Mouse (Mus musculus): ENCODE data around the gene Ephb3. TPM values are rescaled to one million over a fixed set of nuclear protein-coding genes. Genes with fewer than 3 reads are reported as not detected.

Gene Ephb3
- polyA plus RNA-seq, 1 experiment from 2014 or later, result 14.6 TPM

- H3K27me3 ChIP-seq (ENCODE audit: low read depth, poor library complexity, severe bottlenecking), result peaks cover 22% of the 10 kb centered on the region
- 89% methylated on average over 11 of the region's 11 CpGs for WGBS
Measured at GRCm38 (mm10) chr16:21255574-21256304, 51.2 kb downstream of the Ephb3 start.

DNA sequence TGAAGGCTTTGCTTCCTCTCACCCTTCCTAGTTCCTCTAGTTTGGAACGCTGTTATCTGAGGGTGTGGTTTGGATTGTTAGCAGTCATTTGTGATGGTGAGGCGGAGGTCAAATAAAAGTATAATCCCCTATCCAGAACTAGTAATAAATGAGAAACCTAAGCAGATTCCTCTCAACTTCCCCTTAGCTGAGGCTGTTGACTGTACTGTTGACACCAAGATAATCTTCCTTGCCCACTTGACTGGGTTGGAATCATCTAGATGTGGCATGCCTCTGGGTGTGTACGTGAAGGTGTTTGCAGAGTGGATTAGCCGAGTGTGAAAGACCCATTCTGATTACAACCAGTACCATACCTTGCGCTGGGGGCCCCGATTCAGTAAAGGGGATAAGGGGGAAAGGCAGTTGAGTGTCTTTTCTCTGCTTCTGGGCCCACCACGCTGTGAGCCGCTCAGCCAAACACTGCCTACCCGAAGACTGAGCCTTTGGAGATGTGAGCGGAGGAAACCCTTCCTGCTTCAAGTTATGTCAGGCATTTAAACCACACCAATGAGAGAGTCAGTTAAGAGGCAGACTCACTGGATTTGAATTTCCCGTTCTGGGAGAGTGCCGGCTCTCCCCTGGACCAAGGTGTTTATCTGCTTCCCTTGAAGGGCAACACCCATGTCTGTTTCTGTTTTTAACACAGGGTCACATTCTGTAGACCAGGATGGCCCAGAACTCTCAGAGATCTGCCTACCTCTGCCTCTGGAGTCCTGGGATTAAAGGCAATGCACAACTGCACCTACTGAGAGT, 52.2 kb downstream of the Ephb3 start:
- no peak for DNase-seq (ENCODE audit: low spot score)
- Histone ChIP-seq H3K27me3 (ENCODE audit: low read depth, poor library complexity, severe bottlenecking) (peaks cover 14% of the 10 kb centered on the region; the same call in 1 of the 2 replicates), H3K9me3 (replicated peaks) (no peaks in the 10 kb centered on the region), H3K4me3 (no peak overlapping the region), H3K4me1 (peaks cover 10% of the 10 kb centered on the region), H3K36me3 (no peaks in the 10 kb centered on the region), H3K27ac (replicated peaks) (no peak overlapping the region)
- WGBS, result 87% methylated on average over 12 of the region's 12 CpGs

More at GRCm38 (mm10) chr16:21255574-21256304, 51.2 kb downstream of the Ephb3 start:
- H3K27ac ChIP-seq (replicated peaks), result no peak overlapping the region
- no peaks in the 10 kb centered on the region for H3K36me3 ChIP-seq
- no peaks in the 10 kb centered on the region for H3K9me3 ChIP-seq (replicated peaks)
- peaks cover 3% of the 10 kb centered on the region; the same call in 1 of the 2 replicates for H3K4me1 ChIP-seq
- H3K4me3 ChIP-seq, result no peak overlapping the region
- DNase-seq (ENCODE audit: low spot score), result no peak

DNA sequence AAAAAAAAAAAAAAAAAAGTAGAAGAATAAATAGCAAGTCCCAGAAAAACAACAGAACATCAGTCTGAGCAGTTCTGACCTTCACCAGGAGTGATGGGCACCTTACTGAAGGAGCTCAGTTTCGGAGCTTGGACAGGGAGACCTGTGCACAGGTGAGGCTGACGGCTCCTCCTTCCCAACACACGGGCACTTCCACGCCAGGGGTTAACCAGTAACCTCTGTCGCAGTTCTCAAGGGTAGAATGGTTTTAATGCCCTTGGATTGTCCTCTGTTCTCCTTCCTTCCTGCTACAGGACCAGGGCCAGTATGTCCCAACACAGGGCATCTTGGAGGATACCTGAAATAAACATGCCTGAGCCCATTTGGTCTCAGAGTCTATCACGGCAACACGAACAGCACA, 60.9 kb downstream of the Ephb3 start:
- Histone ChIP-seq H3K27me3 (ENCODE audit: low read depth, poor library complexity, severe bottlenecking) (no peaks in the 10 kb centered on the region), H3K27ac (replicated peaks) (no peak overlapping the region), H3K4me3 (no peak overlapping the region), H3K4me1 (peaks cover 19% of the 10 kb centered on the region), H3K9me3 (replicated peaks) (no peaks in the 10 kb centered on the region), H3K36me3 (no peaks in the 10 kb centered on the region)
- DNase-seq (ENCODE audit: low spot score), result no peak
- whole genome bisulfite sequencing, result 92% methylated on average over 7 of the region's 7 CpGs

GRCm38 (mm10) chr16:21269775-21270174, 65.2 kb downstream of the Ephb3 start:
- Histone ChIP-seq H3K4me3 (no peak overlapping the region), H3K36me3 (no peaks in the 10 kb centered on the region), H3K9me3 (replicated peaks) (no peaks in the 10 kb centered on the region), H3K4me1 (peaks cover 48% of the 10 kb centered on the region), H3K27ac (replicated peaks) (peak overlapping the region; percentile 38; the same call in 1 of the 2 replicates), H3K27me3 (ENCODE audit: low read depth, poor library complexity, severe bottlenecking) (no peaks in the 10 kb centered on the region)
- 70% methylated on average over 8 of the region's 8 CpGs for WGBS
- DNase-seq (ENCODE audit: low spot score), result no peak

DNA sequence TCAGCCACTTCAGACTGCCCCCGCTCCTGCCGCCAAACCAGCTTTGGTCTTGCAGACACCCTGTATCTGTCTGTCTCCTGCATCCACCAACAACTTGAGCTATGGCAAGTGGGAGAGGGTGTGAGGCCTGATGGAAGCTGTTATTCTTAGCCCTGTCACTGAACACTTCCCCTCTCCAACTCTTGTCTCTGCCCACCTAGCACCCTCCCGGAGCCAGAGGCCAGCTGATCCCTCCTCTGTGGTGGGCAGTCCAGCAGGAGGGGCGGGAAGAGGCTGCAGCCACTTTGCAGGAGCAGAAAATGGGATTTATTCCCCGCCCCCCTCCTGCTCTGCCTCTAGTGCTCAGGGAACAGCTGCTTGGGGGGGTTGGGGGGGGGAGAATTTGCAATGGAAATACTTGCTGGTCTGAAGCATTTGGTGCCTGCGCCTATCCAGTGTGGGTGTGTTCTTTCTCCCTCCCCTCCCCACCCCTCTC, 67.3 kb downstream of the Ephb3 start:
- peak; percentile 28 for DNase-seq (ENCODE audit: low spot score)
- Histone ChIP-seq H3K36me3 (no peaks in the 10 kb centered on the region), H3K4me1 (peaks cover 52% of the 10 kb centered on the region), H3K27ac (replicated peaks) (peak overlapping the region; percentile 74), H3K4me3 (no peak overlapping the region; the same call in 1 of the 2 replicates), H3K9me3 (replicated peaks) (peaks cover 3% of the 10 kb centered on the region; the same call in 1 of the 2 replicates), H3K27me3 (ENCODE audit: low read depth, poor library complexity, severe bottlenecking) (no peaks in the 10 kb centered on the region)
- 43% methylated on average over 6 of the region's 6 CpGs for WGBS

DNA sequence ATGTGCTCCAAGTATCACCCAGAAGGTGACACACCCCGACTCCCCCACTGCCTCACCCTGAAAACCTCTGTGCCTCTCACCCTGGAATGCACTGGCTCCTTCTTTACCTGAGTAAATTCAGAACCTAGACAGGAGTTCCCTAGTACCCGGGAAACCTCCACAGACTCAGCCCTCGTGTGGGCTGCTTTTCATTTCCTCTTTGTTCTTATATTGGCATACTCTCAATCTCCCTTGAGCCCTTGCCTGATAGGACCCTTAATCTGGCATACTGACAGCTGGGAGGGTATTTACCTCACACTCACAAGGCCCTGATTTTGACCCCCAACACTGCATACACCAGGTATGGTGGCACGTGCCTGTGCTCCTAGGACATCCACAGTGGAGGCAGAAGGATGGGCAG, 68.2 kb downstream of the Ephb3 start:
- Histone ChIP-seq H3K27ac (replicated peaks) (peak overlapping the region; percentile 74), H3K27me3 (ENCODE audit: low read depth, poor library complexity, severe bottlenecking) (no peaks in the 10 kb centered on the region), H3K4me1 (peaks cover 52% of the 10 kb centered on the region), H3K4me3 (no peak overlapping the region), H3K36me3 (no peaks in the 10 kb centered on the region), H3K9me3 (replicated peaks) (peaks cover 7% of the 10 kb centered on the region; the same call in 1 of the 2 replicates)
- 71% methylated on average over 4 of the region's 4 CpGs for WGBS
- DNase-seq (ENCODE audit: low spot score), result no peak

Small RNA genes within 50 kb of the gene (microRNA-seq; reads per million reads assigned to microRNA genes)
- gene Mir7680, result not detected

Other genes with a start within 250 kb of the Ephb3 start
- gene Teddm3, start 50.8 kb upstream of the Ephb3 start, polyA plus RNA-seq (2016; fragmentation: Nextera tagmentation; extraction: Ambion mirVana), result not detected in 2 replicates
- 18.9 and 23.1 TPM in 2 replicates for gene Vps8, start 218.4 kb downstream of the Ephb3 start, polyA plus RNA-seq (2016; fragmentation: Nextera tagmentation; extraction: Ambion mirVana)

All from midbrain, embryonic 10.5 days (tissue).